Mouse (Mus musculus) heart, adult 2 months (tissue): Measurements from ENCODE around the gene Ap4b1. TPM values are rescaled to one million over a fixed set of nuclear protein-coding genes. Genes with fewer than 3 reads are reported as not detected.

ENCODE experiments used
- DNase-seq, 2 experiments: peaks; one replicate each; pipeline ENCODE4 v3.0.0; 2021
- H3K27ac ChIP-seq: fragments of 200-600 bp; 2 replicates; pipeline ENCODE4 v1.8.1; 2022
- H3K27me3 ChIP-seq: fragments of 200-500 bp; 2 replicates; pipeline ENCODE4 v1.6.1; 2012; ENCODE audit warnings: mild to moderate bottlenecking, low read length, inconsistent platforms, mixed read lengths; ENCODE audit not compliant: control insufficient read depth, insufficient read depth
- H3K36me3 ChIP-seq: fragments of 200-500 bp; 2 replicates; pipeline ENCODE4 v1.6.1; 2012; ENCODE audit warnings: low read length, inconsistent platforms; ENCODE audit not compliant: control insufficient read depth, insufficient read depth
- H3K4me1 ChIP-seq: fragments of 200-500 bp; 2 replicates; pipeline ENCODE4 v1.6.1; 2011; ENCODE audit warnings: low read length; ENCODE audit not compliant: control insufficient read depth, insufficient read depth
- H3K4me3 ChIP-seq: fragments of 200-600 bp; 2 replicates; pipeline ENCODE4 v1.8.1; 2022
- H3K79me2 ChIP-seq: fragments of 200-500 bp; replicated peaks from 2 replicates; pipeline ENCODE4 v1.6.1; 2012; ENCODE audit warnings: mild to moderate bottlenecking, inconsistent platforms, low read length, moderate library complexity, mixed read lengths; ENCODE audit not compliant: control insufficient read depth, insufficient read depth
- H3K9ac ChIP-seq: fragments of 200-500 bp; 2 replicates; pipeline ENCODE4 v1.6.1; 2012; ENCODE audit warnings: low read depth, mild to moderate bottlenecking, control low read depth, inconsistent platforms, low read length, mixed read lengths
- CTCF ChIP-seq: fragments of 200-600 bp; IDR thresholded peaks from 2 replicates; pipeline ENCODE4 v1.8.1; 2022; ENCODE audit warnings: antibody characterized with exemption, mild to moderate bottlenecking, moderate library complexity
- EP300 ChIP-seq: fragments of 200-500 bp; IDR thresholded peaks from 2 replicates; pipeline ENCODE4 v1.6.1; 2011; ENCODE audit warnings: low read depth, low read length, control low read depth; ENCODE audit not compliant: insufficient read depth
- POLR2A ChIP-seq: fragments of 200-500 bp; IDR thresholded peaks from 2 replicates; pipeline ENCODE4 v1.6.1; 2011; ENCODE audit warnings: mild to moderate bottlenecking, low read depth, low read length, control low read depth; ENCODE audit not compliant: insufficient read depth
- WGBS: fragments of 180-500 bp; shearing (Covaris S2); methylation state at CpG from one replicate; pipeline ENCODE4 v1.1.7; 2018; 5-methylcytosine and 5-hydroxymethylcytosine counted together
- intact Hi-C: fragments of 180-260 bp; cut with DNase I; formaldehyde crosslinking; loops from one replicate; pipeline ENCODE4 v1.15.1; 2025
- polyA plus RNA-seq: library from polyadenylated mRNA; depleted of rRNA; stranded (reverse); fragments of >200 nt; gene quantifications from 2 replicates; pipeline ENCODE4 v1.2.3, GENCODE M21; 2012
- total RNA-seq, 2 experiments: library from RNA; stranded (reverse); gene quantifications; 2 replicates each; pipeline ENCODE4 v1.2.3; 2021

The Ap4b1 gene
- total and polyA plus RNA-seq, 3 experiments = 14.6 to 17.7 (median 14.8) TPM

DNA sequence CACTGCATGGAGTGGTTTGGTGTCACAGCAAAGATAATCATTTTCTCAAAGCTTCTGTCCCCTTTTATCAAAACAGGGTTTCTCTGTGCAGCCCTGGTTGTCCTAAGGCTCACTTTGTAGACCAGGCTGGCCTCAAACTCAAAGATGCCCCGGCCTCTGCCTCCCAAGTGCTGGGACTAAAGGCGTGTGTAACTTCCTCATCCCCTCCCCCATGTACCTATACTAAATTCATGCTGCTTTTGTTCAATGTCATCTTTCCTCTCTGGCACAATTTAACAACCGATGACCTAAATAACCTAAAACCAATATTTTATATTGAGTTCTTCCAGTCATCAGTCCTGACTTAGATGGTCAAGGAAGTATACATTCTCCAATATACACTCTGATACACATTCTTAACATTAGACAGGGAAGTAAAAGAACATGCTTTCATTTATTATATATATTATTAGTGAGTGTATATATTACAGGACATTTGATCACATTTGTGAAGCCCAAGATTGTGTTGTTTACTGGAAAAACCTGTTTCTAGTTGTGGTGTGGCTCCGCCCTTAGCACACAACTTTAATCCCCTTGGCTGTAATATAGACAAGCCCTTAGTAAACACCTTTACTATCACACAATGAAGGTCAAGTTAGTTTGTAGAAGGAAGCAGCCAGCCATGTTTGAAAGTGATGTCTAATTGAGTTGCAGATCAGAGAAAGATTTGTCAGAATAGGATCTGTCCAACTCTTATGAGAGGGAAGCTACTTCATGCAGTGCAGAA lies 26.3 kb upstream of the Ap4b1 start:
- H3K4me3 ChIP-seq = no peak overlapping the region
- intact Hi-C loops = no loop called here
- H3K4me1 ChIP-seq = peaks cover 34% of the 10 kb centered on the region
- DNase-seq = no peak
- no peak overlapping the region for H3K9ac ChIP-seq
- H3K27ac ChIP-seq = no peak overlapping the region
- H3K36me3 ChIP-seq = peaks cover 39% of the 10 kb centered on the region
- WGBS = 75% methylated on average over 4 of the region's 4 CpGs
- TF ChIP-seq CTCF (no peak), EP300 (no peak), POLR2A (no peak)
- H3K79me2 ChIP-seq = peaks cover 18% of the 10 kb centered on the region
- H3K27me3 ChIP-seq = no peaks in the 10 kb centered on the region

DNA sequence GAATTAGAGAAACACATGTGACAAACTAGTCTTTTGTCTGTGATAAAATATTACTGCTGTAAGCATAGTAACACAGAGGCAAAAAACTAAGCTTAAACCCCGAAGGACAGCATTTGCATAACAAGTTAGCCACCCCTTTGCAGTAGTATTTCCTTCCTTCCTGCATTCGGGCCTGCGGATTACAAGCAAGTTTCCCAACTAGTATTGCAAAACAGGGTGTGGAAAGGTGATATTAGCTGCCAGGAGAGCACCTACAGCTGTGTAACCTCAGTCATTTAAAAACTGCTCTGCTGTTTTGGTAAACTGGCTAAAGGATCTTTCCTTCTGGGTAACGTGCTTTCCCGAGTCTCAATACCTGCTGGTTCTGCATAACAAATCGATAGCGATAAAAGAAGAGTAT lies 22.1 kb upstream of the Ap4b1 start:
- 32% methylated on average over 7 of the region's 7 CpGs for WGBS
- Histone ChIP-seq H3K4me3 (0 out of 2 replicates have a peak overlapping the region, but pooled peaks have one; percentile 1), H3K27me3 (no peaks in the 10 kb centered on the region), H3K9ac (no peak overlapping the region), H3K27ac (peak overlapping the region; percentile 10), H3K36me3 (peaks cover 37% of the 10 kb centered on the region), H3K4me1 (peaks cover 28% of the 10 kb centered on the region), H3K79me2 (peaks cover 9% of the 10 kb centered on the region)
- intact Hi-C loops = no loop called here
- TF ChIP-seq POLR2A = no peak
- no peak for TF ChIP-seq EP300
- TF ChIP-seq CTCF = no peak
- DNase-seq = no peak

DNA sequence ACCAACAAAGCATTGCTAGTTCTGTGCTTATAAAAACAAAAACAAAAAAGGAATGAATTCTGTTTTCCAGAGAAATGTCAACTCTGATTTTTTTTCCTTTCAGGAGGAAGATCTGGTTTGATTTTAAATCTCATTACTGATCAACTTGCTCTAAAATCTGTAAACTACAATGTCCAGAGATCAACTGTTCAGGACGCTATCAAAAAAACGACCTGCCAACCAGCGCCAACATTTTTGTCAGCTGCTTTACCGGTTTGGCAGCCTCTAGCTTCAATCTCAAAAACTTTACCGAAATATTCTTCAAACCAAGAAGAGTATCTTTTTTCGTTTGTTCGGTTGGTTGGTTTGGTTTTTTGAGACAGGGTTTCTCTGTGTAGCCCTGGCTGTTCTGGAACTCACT lies 20.2 kb upstream of the Ap4b1 start:
- Histone ChIP-seq H3K27ac (peak overlapping the region; percentile 97), H3K9ac (no peak overlapping the region), H3K4me3 (peak overlapping the region; percentile 93), H3K36me3 (peaks cover 29% of the 10 kb centered on the region), H3K27me3 (no peaks in the 10 kb centered on the region), H3K4me1 (peaks cover 31% of the 10 kb centered on the region), H3K79me2 (peaks cover 4% of the 10 kb centered on the region)
- intact Hi-C loops = no loop called here
- no peak for TF ChIP-seq POLR2A
- 45% methylated on average over 7 of the region's 7 CpGs for WGBS
- DNase-seq = no peak

GRCm38 (mm10) chr3:103789891-103790345 lies 19.4 kb upstream of the Ap4b1 start:
- DNase-seq = peak; percentile 59 to 69
- intact Hi-C loops = loop anchor here (2.0 kb wide), 1 partner anchor 17 kb away; no protein-coding TSS in a partner anchor
- Histone ChIP-seq H3K4me1 (peaks cover 28% of the 10 kb centered on the region), H3K9ac (peak overlapping the region; percentile 87), H3K27me3 (no peaks in the 10 kb centered on the region), H3K79me2 (peaks cover 4% of the 10 kb centered on the region), H3K27ac (peak overlapping the region; percentile 97), H3K36me3 (peaks cover 29% of the 10 kb centered on the region), H3K4me3 (peak overlapping the region; percentile 93)
- WGBS = 0% methylated on average over 14 of the region's 14 CpGs
- TF ChIP-seq CTCF = no peak
- peak; percentile 22; the same call in 1 of the 2 replicates for TF ChIP-seq POLR2A
- no peak for TF ChIP-seq EP300

DNA sequence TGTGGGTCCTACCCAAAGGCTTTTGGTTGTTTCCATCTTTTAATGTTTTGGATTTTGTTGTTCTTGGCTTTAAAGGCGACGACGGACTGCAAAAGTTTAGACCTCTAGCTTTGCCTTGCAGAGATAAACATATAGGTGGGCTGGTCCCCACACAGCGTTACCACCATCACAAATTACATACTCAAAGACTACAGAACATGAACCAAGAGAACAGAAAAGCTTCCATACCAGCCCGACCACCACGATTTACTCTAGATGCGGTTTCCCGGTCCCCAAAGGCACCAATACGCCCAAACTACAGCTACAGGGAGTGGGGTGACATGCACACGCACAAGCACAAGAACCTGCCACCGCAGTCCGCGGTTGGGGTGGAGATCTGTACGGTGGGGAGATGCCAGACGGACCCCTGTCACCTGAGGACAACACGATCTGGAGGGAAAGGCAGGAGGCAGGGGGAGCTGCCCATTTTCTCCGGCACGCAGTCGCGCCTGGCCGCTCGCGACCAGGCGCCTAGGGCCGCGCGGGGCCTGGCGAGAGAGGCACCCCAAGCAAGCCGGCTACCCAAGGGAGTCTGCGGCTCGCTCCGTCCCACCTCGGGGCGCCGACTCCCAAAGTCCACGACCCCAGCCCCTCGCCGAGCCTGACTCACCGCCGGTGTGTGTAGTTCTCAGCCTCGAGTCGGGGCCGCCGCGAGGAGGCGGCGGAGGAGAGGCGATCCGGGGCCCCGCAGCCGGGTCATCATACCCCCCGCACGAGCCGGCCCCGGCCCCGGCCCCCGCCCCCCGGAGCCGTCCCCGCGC lies 18.8 kb upstream of the Ap4b1 start:
- Histone ChIP-seq H3K27me3 (no peaks in the 10 kb centered on the region), H3K36me3 (peaks cover 25% of the 10 kb centered on the region), H3K4me1 (peaks cover 25% of the 10 kb centered on the region), H3K9ac (peak overlapping the region; percentile 87), H3K79me2 (peaks cover 4% of the 10 kb centered on the region), H3K4me3 (peak overlapping the region; percentile 93), H3K27ac (peak overlapping the region; percentile 97)
- TF ChIP-seq EP300 = no peak
- TF ChIP-seq POLR2A = no peak
- no peak for TF ChIP-seq CTCF
- intact Hi-C loops = loop anchor here (1.0 to 2.0 kb wide), 3 partner anchors 12 to 19 kb away; partner anchors contain the start of genes Ap4b1, Dclre1b and Gm43064
- no peak for DNase-seq
- under 1% methylated on average over 42 of the region's 61 CpGs for WGBS
